Mouse (Mus musculus): ENCODE measurements around the gene Pcare. TPM values are rescaled to one million over a fixed set of nuclear protein-coding genes. Genes with fewer than 3 reads are reported as not detected.

Pcare gene
- total and polyA plus RNA-seq, 3 experiments: not detected

DNA sequence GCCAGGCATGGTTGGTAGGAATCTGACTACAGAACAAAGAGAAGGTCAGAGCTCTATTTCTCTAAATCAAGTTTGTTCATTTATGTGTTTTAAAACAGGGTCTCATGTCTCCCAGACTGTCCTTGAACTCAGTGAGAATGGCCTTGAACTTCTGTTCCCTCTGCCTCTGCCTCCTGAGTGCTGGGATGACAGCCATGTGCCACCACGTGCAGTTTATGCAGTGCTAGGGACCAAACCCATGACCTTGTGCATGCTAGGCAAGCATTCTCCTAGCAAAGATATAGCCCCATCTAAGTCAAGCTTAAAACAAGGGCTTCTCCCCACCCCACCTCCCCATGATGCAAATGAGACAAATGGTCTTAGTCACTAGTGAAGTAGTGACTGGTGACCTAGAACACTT is 47.6 kb downstream of the Pcare start:
- H3K36me3 ChIP-seq (ENCODE audit: control insufficient read depth in 1 of 2, insufficient read depth in 2 of 2, low read length in 2 of 2): no peaks in the 10 kb centered on the region
- no peak overlapping the region for H3K9ac ChIP-seq (ENCODE audit: control insufficient read depth, low read depth, low read length, poor library complexity, severe bottlenecking)
- no peak for DNase-seq (ENCODE audit: low read depth, low spot score)
- TF ChIP-seq TBP (IDR thresholded peaks at IDR 0.05; ENCODE audit: low read depth, low read length) (no peak), MAX (IDR thresholded peaks at IDR 0.05; ENCODE audit: low read length) (no peak), MAZ (IDR thresholded peaks at IDR 0.05; ENCODE audit: low read depth, low read length) (no peak), ZNF384 (IDR thresholded peaks at IDR 0.05; ENCODE audit: low read depth, low read length) (no peak), EP300 (IDR thresholded peaks at IDR 0.05; ENCODE audit: low read depth in 1 of 2, low read length in 2 of 2) (no peak), MYC (IDR thresholded peaks at IDR 0.05; ENCODE audit: low read depth, low read length) (no peak), NELFE (IDR thresholded peaks at IDR 0.05; ENCODE audit: low read depth, low read length) (no peak), RAD21 (IDR thresholded peaks at IDR 0.05; ENCODE audit: low read depth, low read length) (no peak), KAT2A (conservative IDR thresholded peaks at IDR 0.05; ENCODE audit: low read depth, low read length) (no peak), JUND (IDR thresholded peaks at IDR 0.05; ENCODE audit: low read depth, low read length) (no peak), TCF12 (IDR thresholded peaks at IDR 0.05; ENCODE audit: low read depth, low read length) (no peak), SMC3 (IDR thresholded peaks at IDR 0.05; ENCODE audit: low read depth, low read length) (no peak), ZMIZ1 (IDR thresholded peaks at IDR 0.05; ENCODE audit: low read depth, low read length) (no peak), ZC3H11A (IDR thresholded peaks at IDR 0.05; ENCODE audit: low read depth, low read length) (no peak)
- H3K9me3 ChIP-seq (replicated peaks; ENCODE audit: insufficient read depth, low read length): no peaks in the 10 kb centered on the region
- no peaks in the 10 kb centered on the region for H3K79me2 ChIP-seq (ENCODE audit: control insufficient read depth, insufficient read depth, low read length, poor library complexity)
- H3K4me1 ChIP-seq (ENCODE audit: control insufficient read depth in 1 of 2, insufficient read depth in 2 of 2, low read length in 2 of 2): no peaks in the 10 kb centered on the region
- H3K27ac ChIP-seq (ENCODE audit: control insufficient read depth, low read depth, low read length): no peak overlapping the region
- H3K27me3 ChIP-seq (ENCODE audit: control insufficient read depth in 1 of 2, insufficient read depth in 2 of 2, low read length in 2 of 2): no peaks in the 10 kb centered on the region
- H3K4me3 ChIP-seq (ENCODE audit: control insufficient read depth in 1 of 2, insufficient read depth in 1 of 2, low read depth in 2 of 2, low read length in 2 of 2): no peak overlapping the region

DNA sequence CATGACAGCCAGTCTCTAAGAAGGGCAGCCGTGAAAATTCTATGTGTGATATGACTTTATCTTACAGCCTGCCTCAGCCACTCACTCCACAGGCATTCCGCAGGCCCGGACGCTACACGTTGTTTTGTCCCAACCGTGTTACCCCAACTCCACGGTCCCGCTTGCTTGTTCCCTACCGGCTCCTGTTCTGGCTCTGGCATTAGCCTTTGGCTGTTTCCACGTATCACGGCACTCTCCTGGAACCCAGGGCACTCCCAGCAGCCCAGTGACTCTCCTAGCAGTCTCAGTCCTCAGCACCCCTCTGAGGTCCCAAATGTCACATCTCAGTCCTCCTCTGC is 54.1 kb downstream of the Pcare start:
- DNase-seq (ENCODE audit: low read depth, low spot score): no peak
- no peaks in the 10 kb centered on the region for H3K4me1 ChIP-seq (ENCODE audit: control insufficient read depth in 1 of 2, insufficient read depth in 2 of 2, low read length in 2 of 2)
- no peaks in the 10 kb centered on the region for H3K27me3 ChIP-seq (ENCODE audit: control insufficient read depth in 1 of 2, insufficient read depth in 2 of 2, low read length in 2 of 2)
- H3K79me2 ChIP-seq (ENCODE audit: control insufficient read depth, insufficient read depth, low read length, poor library complexity): no peaks in the 10 kb centered on the region
- no peaks in the 10 kb centered on the region for H3K9me3 ChIP-seq (replicated peaks; ENCODE audit: insufficient read depth, low read length)
- H3K9ac ChIP-seq (ENCODE audit: control insufficient read depth, low read depth, low read length, poor library complexity, severe bottlenecking): no peak overlapping the region
- no peak for TF ChIP-seq MXI1 (IDR thresholded peaks at IDR 0.05; ENCODE audit: low read depth, low read length)
- no peak for TF ChIP-seq USF1 (IDR thresholded peaks at IDR 0.05; ENCODE audit: low read depth, low read length)
- no peak for TF ChIP-seq MAX (IDR thresholded peaks at IDR 0.05; ENCODE audit: low read length)
- TF ChIP-seq ZKSCAN1 (IDR thresholded peaks at IDR 0.05; ENCODE audit: low read depth, low read length): no peak
- no peak for TF ChIP-seq MEF2A (IDR thresholded peaks at IDR 0.05; ENCODE audit: extremely low read depth, insufficient replicate concordance, low read depth, low read length, poor library complexity, severe bottlenecking)
- TF ChIP-seq GABPA (IDR thresholded peaks at IDR 0.05; ENCODE audit: low read depth, low read length): no peak
- TF ChIP-seq SMC3 (IDR thresholded peaks at IDR 0.05; ENCODE audit: low read depth, low read length): no peak
- H3K27ac ChIP-seq (ENCODE audit: control insufficient read depth, low read depth, low read length): no peak overlapping the region
- no peaks in the 10 kb centered on the region for H3K36me3 ChIP-seq (ENCODE audit: control insufficient read depth in 1 of 2, insufficient read depth in 2 of 2, low read length in 2 of 2)
- no peak overlapping the region for H3K4me3 ChIP-seq (ENCODE audit: control insufficient read depth in 1 of 2, insufficient read depth in 1 of 2, low read depth in 2 of 2, low read length in 2 of 2)
